Mouse (Mus musculus) limb, embryonic 14.5 days (tissue): ENCODE measurements at regions not wholly inside any gene's neighbourhood (a gene's known extent, or its start where the extent isn't known, plus 50 kb on each side); places are given as distances from the start of the nearest gene placed in this dataset.

Experiments
- ATAC-seq: fragments of 200-750 bp; cut with Nextera tagmentation; 2 replicates; pipeline ENCODE4 v1.8.0; 2017; ENCODE audit warnings: low read depth, moderate number of reproducible peaks, moderate TSS enrichment; ENCODE audit not compliant: low FRiP score
- DNase-seq: peaks from one replicate; pipeline ENCODE4 v3.0.0-alpha.2; 2015; ENCODE audit warnings: low spot score
- H3K27ac ChIP-seq: fragments of 300-500 bp; sonication (generic); replicated peaks from 2 replicates; pipeline ENCODE4 v1.5.1; 2014; ENCODE audit warnings: low read depth, mild to moderate bottlenecking, low read length, moderate library complexity, mixed read lengths
- H3K27me3 ChIP-seq: fragments of 300-500 bp; sonication (generic); 2 replicates; pipeline ENCODE4 v1.6.1; 2014; ENCODE audit warnings: low read length, mixed read lengths; ENCODE audit not compliant: control insufficient read depth, insufficient read depth
- H3K36me3 ChIP-seq: fragments of 300-500 bp; sonication (generic); 2 replicates; pipeline ENCODE4 v1.6.1; 2014; ENCODE audit warnings: mild to moderate bottlenecking, low read length, moderate library complexity, mixed read lengths; ENCODE audit not compliant: control insufficient read depth, insufficient read depth
- H3K4me1 ChIP-seq: fragments of 300-500 bp; sonication (generic); 2 replicates; pipeline ENCODE4 v1.6.1; 2014; ENCODE audit warnings: antibody characterized with exemption, low read length, mixed read lengths; ENCODE audit not compliant: control insufficient read depth, insufficient read depth
- H3K4me2 ChIP-seq: fragments of 300-500 bp; sonication (generic); replicated peaks from 2 replicates; pipeline ENCODE4 v1.6.1; 2014; ENCODE audit warnings: low read depth, mild to moderate bottlenecking, low read length, moderate library complexity; ENCODE audit not compliant: severe bottlenecking
- H3K4me3 ChIP-seq: fragments of 300-500 bp; sonication (generic); replicated peaks from 2 replicates; pipeline ENCODE4 v1.5.1; 2014; ENCODE audit warnings: low read length
- H3K9ac ChIP-seq: fragments of 300-500 bp; sonication (generic); 2 replicates; pipeline ENCODE4 v1.6.1; 2014; ENCODE audit warnings: mild to moderate bottlenecking, low read depth, low read length, moderate library complexity; ENCODE audit not compliant: severe bottlenecking
- H3K9me3 ChIP-seq: fragments of 300-500 bp; sonication (generic); 2 replicates; pipeline ENCODE4 v1.6.1; 2016; ENCODE audit warnings: low read length; ENCODE audit not compliant: control insufficient read depth
- POLR2A ChIP-seq: fragments of 200-500 bp; IDR thresholded peaks from 2 replicates; pipeline ENCODE4 v1.8.0; 2012; ENCODE audit warnings: inconsistent platforms, mild to moderate bottlenecking, moderate library complexity, borderline replicate concordance; ENCODE audit not compliant: insufficient read depth, insufficient read length; ENCODE audit errors: extremely low read depth
- WGBS: fragments of 180-500 bp; shearing (Covaris S2); extraction: QIAGEN DNeasy Blood & Tissue Kit; methylation state at CpG from one replicate; pipeline ENCODE4 v1.1.7; 2014; 5-methylcytosine and 5-hydroxymethylcytosine counted together

DNA sequence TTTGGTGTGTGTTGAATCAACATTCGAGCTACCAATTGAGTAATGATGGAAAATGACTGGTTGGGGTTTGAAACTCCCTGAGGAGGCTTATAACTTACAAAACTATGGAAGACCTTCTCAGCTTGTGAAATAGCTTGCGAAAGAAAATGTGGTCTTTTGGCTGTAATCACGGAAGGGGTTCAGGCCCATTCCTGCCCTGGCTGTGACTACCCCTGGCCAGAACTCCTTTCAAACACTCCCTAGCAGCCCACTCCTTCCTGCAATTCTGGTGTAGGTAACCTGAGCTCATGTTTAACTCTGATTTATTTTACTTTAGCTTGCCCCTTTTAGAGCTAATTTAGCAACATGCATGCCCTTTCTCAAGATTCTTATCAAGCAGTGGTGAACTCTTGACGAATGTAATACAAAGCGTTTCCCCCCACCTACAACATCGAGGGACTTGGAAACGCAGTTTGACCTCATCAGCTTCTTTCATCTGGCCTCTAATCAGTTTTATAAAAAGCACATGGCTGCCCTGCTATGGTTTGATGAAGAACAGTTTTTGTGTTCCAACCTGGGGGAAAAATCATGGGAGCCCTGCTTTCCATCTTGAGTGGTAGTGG lies 59.8 kb upstream of the Mki67 start:
- H3K36me3 ChIP-seq = no peaks in the 10 kb centered on the region
- ATAC-seq = no peak
- no peak for DNase-seq

DNA sequence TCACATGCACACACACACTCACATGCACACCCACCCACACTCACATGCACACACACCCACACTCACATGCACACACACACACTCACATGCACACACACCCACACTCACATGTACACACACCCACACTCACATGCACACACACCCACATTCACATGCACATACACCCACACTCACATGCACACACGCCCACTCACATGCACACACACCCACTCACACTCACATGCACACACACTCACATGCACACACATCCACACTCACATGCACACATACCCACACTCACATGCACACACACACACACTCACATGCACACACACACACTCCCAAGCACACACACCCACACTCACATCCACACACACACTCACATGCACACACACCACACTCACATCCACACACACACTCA lies 74.0 kb upstream of the Mki67 start:
- no peak overlapping the region for H3K9ac ChIP-seq
- WGBS = 84% methylated on average over 1 of the region's 1 CpGs

More for the DNA sequence above, 59.8 kb upstream of the Mki67 start:
- Histone ChIP-seq H3K27me3 (no peaks in the 10 kb centered on the region), H3K9ac (no peak overlapping the region), H3K27ac (no peak overlapping the region), H3K4me2 (no peak overlapping the region), H3K4me1 (peaks cover 8% of the 10 kb centered on the region), H3K4me3 (no peak overlapping the region), H3K9me3 (no peaks in the 10 kb centered on the region)
- 36% methylated on average over 7 of the region's 7 CpGs for WGBS
- no peak for TF ChIP-seq POLR2A

DNA sequence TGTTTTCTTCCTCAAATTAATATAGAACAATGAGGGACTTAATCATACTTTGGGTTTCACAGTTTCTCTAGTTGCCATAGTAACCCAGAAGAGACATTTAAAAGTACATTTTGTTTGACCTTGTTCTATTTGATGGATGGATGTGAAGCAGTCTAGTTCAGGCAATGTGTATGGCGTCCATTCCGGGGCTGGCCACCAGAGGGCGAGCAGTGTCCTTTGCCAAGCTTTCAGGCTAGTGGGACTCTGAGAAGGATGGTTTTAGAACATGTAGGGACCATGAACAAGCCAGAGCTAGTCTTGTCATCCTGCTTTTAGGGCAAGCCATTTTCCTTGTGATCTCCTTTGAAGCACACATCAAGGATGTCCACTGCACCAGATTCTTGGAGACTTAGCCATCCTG lies 74.8 kb upstream of the Mki67 start:
- peak; percentile 65; the same call in 1 of the 2 replicates for ATAC-seq
- H3K4me2 ChIP-seq = no peak overlapping the region
- TF ChIP-seq POLR2A = no peak
- WGBS = 0% methylated on average over 3 of the region's 3 CpGs
- H3K36me3 ChIP-seq = no peaks in the 10 kb centered on the region
- no peak overlapping the region for H3K4me3 ChIP-seq
- no peaks in the 10 kb centered on the region for H3K27me3 ChIP-seq
- no peaks in the 10 kb centered on the region for H3K4me1 ChIP-seq
- DNase-seq = peak; percentile 75
- no peaks in the 10 kb centered on the region for H3K9me3 ChIP-seq
- H3K27ac ChIP-seq = no peak overlapping the region
- H3K9ac ChIP-seq = no peak overlapping the region

More for the DNA sequence above, 74.0 kb upstream of the Mki67 start:
- Histone ChIP-seq H3K27me3 (no peaks in the 10 kb centered on the region), H3K27ac (no peak overlapping the region), H3K36me3 (no peaks in the 10 kb centered on the region), H3K4me2 (no peak overlapping the region), H3K4me1 (no peaks in the 10 kb centered on the region), H3K4me3 (no peak overlapping the region), H3K9me3 (no peaks in the 10 kb centered on the region)
- DNase-seq = no peak
- no peak for TF ChIP-seq POLR2A
- ATAC-seq = no peak

DNA sequence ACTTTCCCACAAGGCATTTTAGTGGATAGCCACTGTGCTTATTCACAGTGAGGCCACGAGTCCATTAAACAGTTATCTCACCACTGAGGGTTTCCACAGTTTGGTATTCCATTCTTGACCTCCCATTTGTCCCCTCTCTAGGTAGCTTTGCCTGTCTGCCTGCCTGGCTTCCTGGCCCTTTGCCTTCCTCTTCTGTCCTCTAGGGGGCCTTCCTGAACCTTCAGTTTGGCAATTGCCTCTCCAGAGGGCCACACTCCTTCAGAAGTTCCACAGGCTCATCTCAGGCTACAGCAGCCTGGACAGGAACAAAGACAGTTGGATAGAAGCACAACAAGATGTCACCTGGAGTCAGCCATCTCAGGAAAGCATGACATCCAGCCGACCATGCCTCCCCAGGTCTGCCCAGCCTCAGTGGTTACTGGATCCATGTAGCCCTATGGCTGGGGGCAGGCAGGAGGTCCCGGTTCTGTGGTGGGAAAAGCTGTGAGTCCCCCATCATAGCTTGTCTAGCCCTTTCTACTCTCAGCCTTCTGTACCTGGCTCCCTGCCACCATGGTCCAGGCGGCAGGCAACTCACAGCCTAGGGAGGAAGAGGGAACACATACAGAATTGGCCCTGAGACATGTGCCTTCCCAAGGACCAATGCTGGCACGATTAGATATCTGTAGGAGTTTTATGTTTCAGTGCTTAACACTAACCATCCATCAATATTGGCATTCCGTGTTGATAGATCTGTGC lies 76.0 kb upstream of the Mki67 start:
- Histone ChIP-seq H3K4me2 (no peak overlapping the region), H3K4me1 (no peaks in the 10 kb centered on the region), H3K27me3 (no peaks in the 10 kb centered on the region), H3K36me3 (no peaks in the 10 kb centered on the region), H3K9ac (no peak overlapping the region), H3K4me3 (no peak overlapping the region), H3K27ac (no peak overlapping the region), H3K9me3 (no peaks in the 10 kb centered on the region)
- WGBS = 56% methylated on average over 6 of the region's 6 CpGs
- ATAC-seq (no peak), DNase-seq (no peak)
- no peak for TF ChIP-seq POLR2A

DNA sequence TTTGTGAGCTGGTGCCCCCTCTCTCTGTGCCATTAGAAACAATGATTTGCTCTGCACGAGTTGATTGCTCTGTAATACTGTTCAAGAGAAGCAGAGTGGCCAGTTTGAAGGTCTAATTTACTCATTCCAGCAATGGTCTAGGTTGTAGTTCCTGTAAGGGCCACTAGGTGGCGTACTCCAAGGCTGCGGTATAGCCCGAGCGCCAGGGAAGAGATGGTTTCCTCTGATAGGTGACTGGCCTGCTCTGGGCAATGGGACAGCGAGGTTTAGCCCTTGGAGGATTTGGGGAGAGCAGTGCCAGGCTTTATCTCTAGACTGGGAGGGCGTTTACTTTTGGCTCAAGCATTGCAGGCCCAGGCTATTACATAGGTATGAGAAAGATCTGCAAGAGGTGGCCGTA lies 76.8 kb upstream of the Mki67 start:
- DNase-seq = no peak
- WGBS = 38% methylated on average over 8 of the region's 8 CpGs
- H3K4me3 ChIP-seq = no peak overlapping the region

More for the DNA sequence above, 76.8 kb upstream of the Mki67 start:
- Histone ChIP-seq H3K4me2 (no peak overlapping the region), H3K27me3 (no peaks in the 10 kb centered on the region), H3K36me3 (no peaks in the 10 kb centered on the region), H3K9ac (no peak overlapping the region), H3K4me1 (no peaks in the 10 kb centered on the region), H3K9me3 (no peaks in the 10 kb centered on the region), H3K27ac (no peak overlapping the region)
- ATAC-seq = no peak
- no peak for TF ChIP-seq POLR2A
